8 mouse cellular contexts compared by ENCODE assay signal in the genomic region with DNA sequence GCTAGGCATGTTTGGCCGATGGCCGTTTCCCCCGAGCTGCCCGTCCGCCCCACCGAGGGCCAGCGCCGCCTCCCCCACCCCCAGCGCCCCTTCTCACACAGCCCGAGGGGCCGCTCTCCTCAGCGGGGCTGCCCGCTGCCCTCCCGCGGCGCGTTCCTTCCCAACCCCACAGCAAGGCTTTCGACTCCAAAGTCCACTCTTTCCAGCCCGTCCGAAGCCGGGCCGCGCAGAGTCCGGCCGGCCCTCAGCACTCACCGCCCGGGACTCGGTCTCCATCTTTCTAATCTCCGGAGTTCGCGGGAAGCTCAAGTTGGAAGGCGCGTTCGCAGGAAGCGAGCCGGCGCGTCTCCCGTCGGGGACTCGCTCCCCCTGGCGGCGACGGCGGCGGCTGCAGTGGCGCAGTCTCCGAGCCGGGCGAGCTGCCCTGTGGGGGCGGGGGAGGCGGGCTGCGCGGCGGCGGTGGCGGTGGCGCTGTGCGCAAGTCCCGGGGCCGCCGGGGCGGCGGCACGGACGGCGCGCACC. TPM values are rescaled to one million over a fixed set of nuclear protein-coding genes. Genes with fewer than 3 reads are reported as not detected.
DNase-seq lines count a peak whose midpoint lies in the region; ATAC-seq lines count a peak whose summit lies in the region.

A gene (minus strand): TSS at position 426 of the 522 bp plus-strand sequence.

- H3K4me3 ChIP-seq in embryonic facial prominence, embryonic 12.5 days = peak within 1 kb of the TSS; percentile 43
- H3K4me3 ChIP-seq in limb, embryonic 10.5 days = peak within 1 kb of the TSS; percentile 53
- H3K4me3 ChIP-seq in midbrain, embryonic 10.5 days = peak within 1 kb of the TSS; percentile 57

- no peaks in the 10 kb centered on the region for H3K4me1 ChIP-seq in embryonic facial prominence, embryonic 12.5 days
- H3K4me1 ChIP-seq in limb, embryonic 10.5 days = peaks cover 10% of the 10 kb centered on the region
- peaks cover 11% of the 10 kb centered on the region for H3K4me1 ChIP-seq in midbrain, embryonic 10.5 days

- no peak within 1 kb of the TSS for H3K27ac ChIP-seq in embryonic facial prominence, embryonic 12.5 days
- H3K27ac ChIP-seq in limb, embryonic 10.5 days = peak within 1 kb of the TSS; percentile 42
- H3K27ac ChIP-seq in midbrain, embryonic 10.5 days (replicated peaks) = no peak within 1 kb of the TSS; the same call in 1 of the 2 replicates

- no peaks in the 10 kb centered on the region for H3K36me3 ChIP-seq in embryonic facial prominence, embryonic 12.5 days
- H3K36me3 ChIP-seq in limb, embryonic 10.5 days = no peaks in the 10 kb centered on the region
- no peaks in the 10 kb centered on the region for H3K36me3 ChIP-seq in midbrain, embryonic 10.5 days

- WGBS in embryonic facial prominence, embryonic 12.5 days = 15% methylated on average over 54 of the region's 68 CpGs
- WGBS in limb, embryonic 10.5 days = 11% methylated on average over 68 of the region's 68 CpGs
- 13% methylated on average over 57 of the region's 68 CpGs for WGBS in midbrain, embryonic 10.5 days

- H3K9ac ChIP-seq in embryonic facial prominence, embryonic 12.5 days = no peak within 1 kb of the TSS

- peak within 1 kb of the TSS; percentile 54 for H3K4me2 ChIP-seq in embryonic facial prominence, embryonic 12.5 days (replicated peaks)

- peak; percentile 87 to 90 for DNase-seq in adrenal gland, postnatal 36 days
- DNase-seq in heart, adult 8-10 months (ENCODE audit: low spot score) = peak; percentile 16
- DNase-seq in kidney, adult 18-20 months = peak; percentile 81
- DNase-seq in limb, embryonic 10.5 days (ENCODE audit: low spot score) = peak; percentile 82
- DNase-seq in midbrain, embryonic 10.5 days (ENCODE audit: low spot score) = peak; percentile 75
- DNase-seq in right cerebral cortex, postnatal 36 days (ENCODE audit: low spot score in 2 of 2) = peak; percentile 4 to 21
- peak; percentile 63 for DNase-seq in yolk sac, embryonic 10.5 days (ENCODE audit: low spot score)

- peaks cover 28% of the 10 kb centered on the region for H3K27me3 ChIP-seq in embryonic facial prominence, embryonic 12.5 days
- H3K27me3 ChIP-seq in limb, embryonic 10.5 days (ENCODE audit: low read depth, poor library complexity, severe bottlenecking) = peaks cover 41% of the 10 kb centered on the region
- H3K27me3 ChIP-seq in midbrain, embryonic 10.5 days (ENCODE audit: low read depth, poor library complexity, severe bottlenecking) = peaks cover 47% of the 10 kb centered on the region

- H3K9me3 ChIP-seq in embryonic facial prominence, embryonic 12.5 days = peaks cover 7% of the 10 kb centered on the region
- no peaks in the 10 kb centered on the region; the same call in 1 of the 2 replicates for H3K9me3 ChIP-seq in limb, embryonic 10.5 days (replicated peaks)
- peaks cover 8% of the 10 kb centered on the region for H3K9me3 ChIP-seq in midbrain, embryonic 10.5 days (replicated peaks)

- ATAC-seq in embryonic facial prominence, embryonic 12.5 days (ENCODE audit: insufficient number of reproducible peaks, insufficient read depth, low FRiP score, low TSS enrichment) = peak; percentile 74; the same call in 1 of the 2 replicates

RNA-seq across cellular contexts. Expression of the gene that starts here (rescaled TPM):
- under 1 TPM in 1 of 2 experiments, not detected in 1; 0.33 TPM for total RNA-seq in adrenal gland, postnatal 36 days (2021)
- 0.43 and 0.54 TPM in 2 replicates for polyA plus RNA-seq in embryonic facial prominence, embryonic 12.5 days (2016; fragmentation: Nextera tagmentation; extraction: Ambion mirVana)
- total RNA-seq in heart, adult 8-10 months (2022) = not detected
- polyA plus RNA-seq in limb, embryonic 10.5 days (2016; fragmentation: Nextera tagmentation; extraction: Ambion mirVana) = 0.18 and 0.38 TPM in 2 replicates
- polyA plus RNA-seq in midbrain, embryonic 10.5 days (2016; fragmentation: Nextera tagmentation; extraction: Ambion mirVana) = 0.23 and 0.84 TPM in 2 replicates

Comparison
In these comparisons a context has a peak if more than half of its experiments do, and no peak if none do; other contexts are left out.
1. Peak in DNase-seq in adrenal gland, postnatal 36 days; RNA of the gene not detected or under 1 TPM.
2. Peak in ATAC-seq, H3K4me3 ChIP-seq and H3K4me2 ChIP-seq in embryonic facial prominence, embryonic 12.5 days; RNA of the gene not detected or under 1 TPM.
3. Peak in DNase-seq in heart, adult 8-10 months; RNA of the gene not detected or under 1 TPM.
4. Peak in DNase-seq, H3K4me3 ChIP-seq and H3K27ac ChIP-seq in limb, embryonic 10.5 days; RNA of the gene not detected or under 1 TPM.
5. Peak in DNase-seq and H3K4me3 ChIP-seq in midbrain, embryonic 10.5 days; RNA of the gene not detected or under 1 TPM.
6. DNase-seq: peak in every context shown above with its lines; median percentile 88 in adrenal gland, postnatal 36 days; 82 in limb, embryonic 10.5 days; 81 in kidney, adult 18-20 months; 75 in midbrain, embryonic 10.5 days; 63 in yolk sac, embryonic 10.5 days; 16 in heart, adult 8-10 months; 12 in right cerebral cortex, postnatal 36 days.